Mouse (Mus musculus): ENCODE measurements around the gene Mtus2.

Gene Mtus2

DNA sequence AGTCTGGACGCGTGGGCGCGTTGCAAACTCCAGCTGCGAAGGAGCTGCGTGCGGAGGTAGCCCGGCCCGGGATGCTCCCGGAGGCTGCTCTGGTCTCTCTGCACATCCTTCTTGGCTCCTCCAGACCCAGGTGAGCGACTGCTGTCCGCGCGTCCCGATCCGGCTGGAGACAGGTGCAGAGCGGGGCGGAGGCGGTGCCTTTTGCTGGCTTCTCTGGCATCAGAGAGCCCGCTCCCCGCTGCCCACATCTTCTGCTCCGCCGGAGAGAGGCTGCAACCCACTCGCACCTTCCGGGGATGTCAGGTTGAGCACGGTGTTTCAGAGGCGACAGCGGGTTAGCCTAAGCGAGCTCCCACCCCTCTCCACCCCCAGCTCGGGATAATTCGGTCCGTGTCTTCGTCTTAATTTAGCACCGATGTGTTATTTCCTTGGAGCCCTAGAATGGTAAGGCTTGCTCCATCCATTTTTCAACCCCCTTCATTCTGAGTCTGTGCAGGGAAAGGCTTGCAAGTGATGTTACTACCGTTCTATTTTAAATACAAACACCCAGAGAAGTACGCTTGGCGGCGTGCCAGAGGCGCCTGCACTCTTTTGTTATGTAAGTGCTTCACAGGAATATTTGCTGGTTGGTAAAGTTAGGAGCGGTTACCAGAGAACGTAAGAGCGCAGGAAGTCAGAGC, 612 bp downstream of the Mtus2 start:
- in situ Hi-C loops (cut with MboI) = no loop called here

DNA sequence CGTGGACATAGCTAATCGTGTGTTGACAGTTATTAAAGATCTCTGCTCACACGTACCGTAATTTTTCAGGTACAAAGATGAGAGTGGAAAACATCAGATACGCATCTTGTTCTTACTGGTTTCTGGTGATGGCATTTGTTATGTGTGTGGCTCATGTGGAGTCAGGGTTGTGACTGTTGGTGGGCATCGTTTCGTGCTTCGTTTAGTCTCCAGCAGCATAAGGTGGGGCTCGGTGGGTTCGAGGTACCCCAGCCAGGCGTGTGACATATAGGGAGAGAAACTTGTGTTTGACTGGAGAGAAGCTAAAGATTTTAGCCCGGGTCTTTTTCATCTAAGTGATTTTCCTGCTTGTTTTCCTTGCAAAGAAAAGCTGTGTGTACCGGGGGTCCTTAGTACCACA, 1.4 kb downstream of the Mtus2 start:
- in situ Hi-C loops (cut with MboI) = no loop called here

GRCm38 (mm10) chr5:147959088-147959487, 2.0 kb downstream of the Mtus2 start:
- in situ Hi-C loops (cut with MboI) = no loop called here

DNA sequence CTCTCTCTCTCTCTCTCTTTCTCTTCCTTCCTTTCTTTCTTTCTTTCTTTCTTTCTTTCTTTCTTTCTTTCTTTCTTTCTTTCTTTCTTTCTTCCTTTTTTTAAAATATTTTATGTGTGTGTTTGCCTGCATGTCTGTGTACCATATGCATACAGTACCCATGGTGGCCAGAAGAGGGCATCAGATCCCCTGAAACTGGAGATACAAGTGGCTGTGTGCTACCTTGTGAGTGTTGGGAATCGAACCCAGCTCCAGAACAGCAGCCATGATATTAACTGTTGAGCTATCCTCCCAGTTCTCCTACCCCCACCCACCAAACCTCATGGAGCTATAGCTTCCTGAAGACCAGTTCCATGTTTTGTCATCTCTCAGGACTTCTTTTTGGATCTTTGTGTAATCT, 3.7 kb downstream of the Mtus2 start:
- in situ Hi-C loops (cut with MboI) = no loop called here

GRCm38 (mm10) chr5:147963820-147964580, 6.9 kb downstream of the Mtus2 start:
- in situ Hi-C loops (cut with MboI) = no loop called here

DNA sequence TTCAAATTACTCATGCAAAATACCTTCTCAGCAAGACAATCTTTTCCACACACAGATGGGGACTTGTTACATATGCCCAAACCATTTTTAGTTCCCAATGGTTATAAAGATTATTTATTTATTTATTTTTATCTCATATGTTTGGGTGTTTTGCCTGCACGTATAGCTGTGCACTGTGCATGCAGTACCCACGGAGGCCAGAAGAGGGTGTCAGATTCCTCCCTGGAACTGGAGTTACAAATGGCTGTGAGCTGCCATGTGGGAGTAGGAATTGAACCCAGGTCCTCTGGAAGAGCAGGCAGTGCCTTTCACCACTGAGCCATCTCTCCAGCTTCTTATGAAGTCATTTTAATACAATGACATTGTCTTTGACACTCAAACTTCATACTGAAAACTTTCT, 7.7 kb downstream of the Mtus2 start:
- in situ Hi-C loops (cut with MboI) = no loop called here

DNA sequence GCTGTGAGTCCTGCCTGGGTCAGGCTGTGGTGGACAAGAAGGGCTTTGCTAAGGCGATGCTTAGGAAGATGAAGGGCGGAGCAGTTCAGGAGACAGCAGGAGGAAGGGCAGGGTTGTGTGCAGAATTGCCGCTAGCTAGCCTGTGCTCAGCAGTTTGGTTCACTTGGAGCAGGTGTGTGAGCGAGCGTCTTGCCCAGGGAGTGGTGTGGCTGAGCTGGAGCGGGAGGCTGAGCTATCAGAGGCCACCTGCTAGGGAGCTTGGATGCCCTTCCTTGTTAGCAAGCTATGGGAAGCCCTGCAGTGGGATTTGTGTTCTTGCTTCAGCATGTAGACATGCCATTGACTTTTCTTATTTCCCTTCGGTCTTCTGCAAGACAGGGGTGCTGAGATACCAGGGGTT, 9.5 kb downstream of the Mtus2 start:
- in situ Hi-C loops (cut with MboI) = no loop called here

- in situ Hi-C loops (cut with MboI) = no loop called here
Measured at GRCm38 (mm10) chr5:147969566-147969965, 12.4 kb downstream of the Mtus2 start.

GRCm38 (mm10) chr5:147976001-147976400, 18.9 kb downstream of the Mtus2 start:
- in situ Hi-C loops (cut with MboI) = no loop called here

- in situ Hi-C loops (cut with MboI) = no loop called here
Measured at GRCm38 (mm10) chr5:147980606-147981005, 23.5 kb downstream of the Mtus2 start.

DNA sequence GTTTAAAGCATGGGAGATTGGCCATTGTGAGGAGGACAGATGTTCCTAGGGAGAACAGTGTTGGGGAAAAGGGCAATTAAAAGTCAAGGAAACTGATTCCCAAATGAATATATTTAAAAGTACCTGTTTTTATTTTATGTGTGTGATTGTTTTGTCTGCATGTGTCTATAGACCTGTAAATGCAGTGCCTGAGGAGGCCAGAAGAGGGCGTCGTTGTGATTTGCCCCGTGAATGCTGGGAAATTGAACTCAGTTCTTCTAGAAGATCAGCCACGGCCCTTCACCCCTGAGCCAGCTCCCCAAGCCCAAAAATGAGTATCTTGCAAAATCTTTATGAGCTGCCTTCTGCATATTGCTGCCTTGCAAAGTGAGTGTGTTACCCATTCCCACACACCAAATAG, 33.2 kb downstream of the Mtus2 start:
- in situ Hi-C loops (cut with MboI) = no loop called here

- in situ Hi-C loops (cut with MboI) = no loop called here
Measured at GRCm38 (mm10) chr5:147990775-147991174, 33.7 kb downstream of the Mtus2 start.

- in situ Hi-C loops (cut with MboI) = no loop called here
Measured at GRCm38 (mm10) chr5:147992581-147993378, 35.7 kb downstream of the Mtus2 start.

DNA sequence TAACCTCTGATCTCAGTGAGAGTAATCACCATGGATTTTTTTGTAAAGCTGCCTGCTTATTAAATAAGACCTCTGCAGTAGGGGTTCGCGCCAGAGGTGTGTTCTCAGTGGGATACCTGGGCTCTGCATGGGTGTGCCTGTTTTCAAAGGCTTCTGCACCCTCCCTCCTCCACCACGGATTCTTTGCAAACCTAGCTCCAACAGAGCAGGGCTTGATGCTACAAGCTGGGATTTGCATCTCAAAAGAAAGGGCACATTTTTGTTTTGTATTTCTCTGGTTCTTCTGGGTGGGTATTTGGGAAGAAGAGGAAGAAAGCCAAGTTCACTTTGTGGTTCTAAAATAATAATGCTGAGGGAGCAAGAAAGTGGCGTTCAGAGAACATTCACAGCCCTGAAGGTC, 48.1 kb downstream of the Mtus2 start:
- in situ Hi-C loops (cut with MboI) = no loop called here

GRCm38 (mm10) chr5:148012156-148012555, 55.0 kb downstream of the Mtus2 start:
- in situ Hi-C loops (cut with MboI) = no loop called here

GRCm38 (mm10) chr5:148014133-148014854, 57.2 kb downstream of the Mtus2 start:
- in situ Hi-C loops (cut with MboI) = no loop called here

- in situ Hi-C loops (cut with MboI) = no loop called here
Measured at GRCm38 (mm10) chr5:148015383-148015782, 58.3 kb downstream of the Mtus2 start.

DNA sequence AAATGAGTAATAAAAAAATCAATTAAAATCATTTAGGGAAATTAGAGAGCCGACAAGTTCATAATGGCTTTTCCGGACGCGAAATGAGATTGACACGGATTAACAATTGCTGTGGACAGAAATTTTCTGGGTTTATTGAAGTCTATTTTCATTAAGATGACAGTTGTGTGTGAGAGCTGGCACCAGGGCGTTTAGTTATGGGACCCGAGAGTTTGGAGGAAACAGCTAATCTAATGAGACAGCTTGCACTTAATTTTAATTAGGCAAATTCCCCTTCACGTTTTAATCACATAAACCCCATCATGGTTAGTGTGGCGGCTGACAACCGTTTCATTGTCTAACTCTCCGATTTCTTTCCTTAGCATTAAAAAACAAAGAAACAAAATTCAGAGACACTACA, 60.3 kb downstream of the Mtus2 start:
- in situ Hi-C loops (cut with MboI) = no loop called here

DNA sequence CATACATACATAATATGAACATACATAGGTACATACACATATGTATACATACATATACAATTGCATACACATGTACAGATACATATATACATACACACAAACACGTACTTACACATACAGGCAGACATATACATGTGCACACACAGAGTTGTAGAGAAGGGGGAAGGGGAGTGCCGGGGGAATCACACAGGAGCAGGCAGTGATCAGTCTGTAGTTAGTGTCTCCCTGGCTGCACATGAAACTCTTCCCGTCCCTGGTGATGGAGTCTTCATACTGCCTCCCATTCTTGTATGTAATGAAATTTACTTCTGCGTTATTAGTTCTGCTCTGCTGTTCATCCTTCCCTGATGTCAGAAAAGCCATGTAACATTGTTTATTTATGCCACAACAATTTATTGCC, 65.7 kb downstream of the Mtus2 start:
- in situ Hi-C loops (cut with MboI) = no loop called here

DNA sequence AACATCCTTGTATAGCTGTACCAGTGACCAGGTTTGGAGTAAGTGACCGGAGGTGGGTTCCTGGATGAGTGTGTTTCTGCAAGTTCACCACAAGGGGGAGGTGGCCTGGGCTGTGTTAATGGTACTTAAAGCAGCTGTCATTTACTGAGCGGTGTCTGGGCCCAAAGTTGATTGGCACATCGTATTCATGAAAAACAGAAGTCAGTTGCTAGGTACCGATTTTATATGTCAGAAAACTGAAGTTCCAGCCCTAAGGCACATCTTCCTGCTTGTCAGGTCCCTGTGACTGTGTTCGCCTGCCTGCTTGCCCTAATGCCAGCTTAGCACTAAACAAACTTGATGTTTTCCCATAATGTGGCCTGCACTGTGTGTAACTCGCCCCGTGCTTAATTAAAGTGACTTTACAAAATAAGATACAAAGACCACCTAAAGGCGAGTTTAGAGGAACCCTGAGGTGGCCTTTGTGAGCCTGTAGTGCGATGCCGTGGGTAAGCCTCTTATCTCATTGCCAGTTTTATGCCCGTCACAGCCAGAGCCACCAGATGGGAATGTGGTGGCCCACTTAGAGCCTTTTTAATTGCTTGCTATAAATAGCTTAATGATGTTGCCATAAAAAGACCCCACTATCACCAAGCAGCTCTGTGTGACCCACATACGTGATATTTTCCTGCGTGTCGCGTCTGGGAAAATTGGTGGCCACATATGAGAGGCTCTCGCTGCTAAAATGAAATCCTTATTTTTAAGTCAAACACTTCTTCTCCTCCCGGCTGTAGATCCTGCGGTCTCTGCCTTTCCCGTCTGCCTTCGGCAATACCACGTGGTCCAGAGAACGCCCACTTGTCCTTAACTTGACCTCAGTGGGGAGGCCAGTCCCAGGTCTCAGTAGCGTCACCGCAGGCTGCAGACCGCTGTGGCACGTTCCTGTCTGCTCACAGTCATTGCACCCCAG, 69.6 kb downstream of the Mtus2 start:
- in situ Hi-C loops (cut with MboI) = no loop called here

GRCm38 (mm10) chr5:148027985-148028384, 70.9 kb downstream of the Mtus2 start:
- in situ Hi-C loops (cut with MboI) = no loop called here
